Mouse (Mus musculus) forebrain, embryonic 16.5 days (tissue): ENCODE results near the gene Setd2. TPM values are rescaled to one million over a fixed set of nuclear protein-coding genes. Genes with fewer than 3 reads are reported as not detected.

Experiments used
- ATAC-seq: fragments of 200-750 bp; cut with Nextera tagmentation; 2 replicates; pipeline ENCODE4 v1.8.0; 2017; ENCODE audit warnings: mild to moderate bottlenecking, moderate library complexity
- H3K27ac ChIP-seq: fragments of 300-500 bp; sonication (generic); 2 replicates; pipeline ENCODE4 v1.5.1; 2014; ENCODE audit warnings: low read length, control low read depth
- H3K27me3 ChIP-seq: fragments of 300-500 bp; sonication (generic); replicated peaks from 2 replicates; pipeline ENCODE4 v1.6.1; 2014; ENCODE audit warnings: low read length; ENCODE audit not compliant: control insufficient read depth, insufficient read depth
- H3K36me3 ChIP-seq: fragments of 300-500 bp; sonication (generic); 2 replicates; pipeline ENCODE4 v1.6.1; 2014; ENCODE audit not compliant: control insufficient read depth, insufficient read depth
- H3K4me1 ChIP-seq: fragments of 300-500 bp; sonication (generic); replicated peaks from 2 replicates; pipeline ENCODE4 v1.6.1; 2014; ENCODE audit warnings: low read length; ENCODE audit not compliant: control insufficient read depth, insufficient read depth
- H3K4me2 ChIP-seq: fragments of 300-500 bp; sonication (generic); 2 replicates; pipeline ENCODE4 v1.6.1; 2014; ENCODE audit warnings: mild to moderate bottlenecking, low read length, control low read depth
- H3K4me3 ChIP-seq: fragments of 300-500 bp; sonication (generic); replicated peaks from 2 replicates; pipeline ENCODE4 v1.5.1; 2014; ENCODE audit warnings: mild to moderate bottlenecking, low read length, control low read depth
- H3K9ac ChIP-seq: fragments of 300-500 bp; sonication (generic); replicated peaks from 2 replicates; pipeline ENCODE4 v1.6.1; 2014; ENCODE audit warnings: low read depth, low read length, control low read depth
- H3K9me3 ChIP-seq: fragments of 300-500 bp; sonication (generic); 2 replicates; pipeline ENCODE4 v1.6.1; 2016; ENCODE audit warnings: low read length; ENCODE audit not compliant: control insufficient read depth
- WGBS: fragments of 180-500 bp; shearing (Covaris S2); extraction: QIAGEN DNeasy Blood & Tissue Kit; methylation state at CpG from one replicate; pipeline ENCODE4 v1.1.7; 2014; 5-methylcytosine and 5-hydroxymethylcytosine counted together
- polyA plus RNA-seq: library from polyadenylated mRNA; unstranded; fragments of >200 nt; fragmentation: Nextera tagmentation; extraction: Ambion mirVana; gene quantifications from 2 replicates; pipeline ENCODE4 v1.2.1, GENCODE M21; 2015

Setd2 gene
- polyA plus RNA-seq, 1 experiment from 2014 or later: 41.4 TPM

- H3K36me3 ChIP-seq: no peaks in the 10 kb centered on the region
- H3K27ac ChIP-seq: no peak overlapping the region
- 0 out of 2 replicates have a peak, but pooled peaks cover 4% of the 10 kb centered on the region for H3K4me1 ChIP-seq
- ATAC-seq: peak; percentile 36; the same call in 1 of the 2 replicates
- peak overlapping the region; percentile 56 for H3K4me2 ChIP-seq
- H3K9ac ChIP-seq: no peak overlapping the region; the same call in 1 of the 2 replicates
- H3K27me3 ChIP-seq: no peaks in the 10 kb centered on the region
- H3K9me3 ChIP-seq: no peaks in the 10 kb centered on the region
- H3K4me3 ChIP-seq: peak overlapping the region; percentile 22
- WGBS: 23% methylated on average over 30 of the region's 30 CpGs
Measured at GRCm38 (mm10) chr9:110631651-110632275, 99.4 kb downstream of the Setd2 start.

GRCm38 (mm10) chr9:110632671-110633070, 100.3 kb downstream of the Setd2 start:
- ATAC-seq: no peak
- WGBS: 87% methylated on average over 14 of the region's 15 CpGs
- Histone ChIP-seq H3K9me3 (no peaks in the 10 kb centered on the region), H3K36me3 (no peaks in the 10 kb centered on the region), H3K4me3 (no peak overlapping the region), H3K4me2 (no peak overlapping the region), H3K27ac (no peak overlapping the region), H3K27me3 (no peaks in the 10 kb centered on the region), H3K4me1 (0 out of 2 replicates have a peak, but pooled peaks cover 4% of the 10 kb centered on the region), H3K9ac (no peak overlapping the region)

GRCm38 (mm10) chr9:110633882-110634281, 101.5 kb downstream of the Setd2 start:
- Histone ChIP-seq H3K36me3 (no peaks in the 10 kb centered on the region), H3K4me2 (no peak overlapping the region), H3K27ac (no peak overlapping the region), H3K4me1 (0 out of 2 replicates have a peak, but pooled peaks cover 4% of the 10 kb centered on the region), H3K4me3 (no peak overlapping the region), H3K9me3 (no peaks in the 10 kb centered on the region), H3K9ac (no peak overlapping the region), H3K27me3 (no peaks in the 10 kb centered on the region)
- WGBS: 85% methylated on average over 17 of the region's 17 CpGs
- ATAC-seq: no peak

- no peak overlapping the region for H3K4me2 ChIP-seq
- H3K36me3 ChIP-seq: no peaks in the 10 kb centered on the region
- no peak overlapping the region for H3K9ac ChIP-seq
- H3K27me3 ChIP-seq: no peaks in the 10 kb centered on the region
- H3K27ac ChIP-seq: no peak overlapping the region
- no peak overlapping the region for H3K4me3 ChIP-seq
- peak; percentile 59 for ATAC-seq
- WGBS: 7% methylated on average over 19 of the region's 19 CpGs
- H3K4me1 ChIP-seq: 0 out of 2 replicates have a peak, but pooled peaks cover 4% of the 10 kb centered on the region
- H3K9me3 ChIP-seq: no peaks in the 10 kb centered on the region
Measured at GRCm38 (mm10) chr9:110635225-110635624, 102.8 kb downstream of the Setd2 start.

DNA sequence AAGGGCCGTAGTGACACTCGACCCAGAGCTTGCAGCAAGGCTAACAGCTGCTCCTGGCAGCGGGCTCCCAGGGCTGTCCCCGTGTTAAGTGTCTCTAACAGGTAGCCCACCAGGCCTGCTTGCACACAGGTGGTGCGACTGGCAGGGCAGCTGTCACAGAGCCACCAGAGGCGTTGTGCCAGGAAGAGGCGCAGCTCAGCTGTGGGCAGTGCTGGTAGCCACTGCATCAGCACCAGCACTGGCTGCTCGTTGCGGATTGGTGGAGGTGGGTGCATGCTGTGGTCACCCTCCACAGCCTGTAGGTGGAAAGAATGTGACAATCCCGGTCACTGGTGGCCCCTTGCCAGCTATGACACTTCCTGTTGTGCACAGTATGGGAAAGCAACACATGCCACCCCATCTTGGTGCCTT, 106.2 kb downstream of the Setd2 start:
- H3K27me3 ChIP-seq: no peaks in the 10 kb centered on the region
- no peak overlapping the region for H3K4me2 ChIP-seq
- no peaks in the 10 kb centered on the region for H3K9me3 ChIP-seq
- 85% methylated on average over 10 of the region's 10 CpGs for WGBS
- no peak overlapping the region for H3K9ac ChIP-seq
- no peaks in the 10 kb centered on the region for H3K4me1 ChIP-seq
- no peak overlapping the region for H3K27ac ChIP-seq
- no peaks in the 10 kb centered on the region for H3K36me3 ChIP-seq
- ATAC-seq: no peak
- no peak overlapping the region for H3K4me3 ChIP-seq

DNA sequence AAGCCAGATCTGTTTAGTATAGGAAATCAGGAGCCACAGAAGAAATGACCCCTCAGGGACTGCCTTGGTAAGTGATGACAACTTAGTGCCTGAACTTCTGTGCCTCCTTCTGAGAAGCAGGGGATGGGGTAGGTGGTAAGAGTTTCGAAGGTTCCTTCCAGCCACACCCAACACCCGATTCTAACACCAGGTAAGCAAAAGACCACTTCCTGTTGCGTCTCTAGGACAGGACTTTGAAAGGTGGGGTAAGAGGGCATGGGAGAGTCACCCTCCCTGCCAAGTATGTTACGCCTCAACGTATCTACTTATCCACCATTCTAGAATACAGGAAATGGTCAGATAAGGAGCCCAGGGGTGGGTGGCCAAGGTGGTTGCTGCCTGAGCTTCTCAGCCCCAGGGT, 108.6 kb downstream of the Setd2 start:
- no peak overlapping the region for H3K9ac ChIP-seq
- no peaks in the 10 kb centered on the region for H3K9me3 ChIP-seq
- no peaks in the 10 kb centered on the region for H3K27me3 ChIP-seq
- no peaks in the 10 kb centered on the region for H3K4me1 ChIP-seq
- no peak overlapping the region for H3K27ac ChIP-seq
- H3K36me3 ChIP-seq: no peaks in the 10 kb centered on the region
- ATAC-seq: no peak
- WGBS: 92% methylated on average over 5 of the region's 5 CpGs
- H3K4me3 ChIP-seq: no peak overlapping the region
- no peak overlapping the region for H3K4me2 ChIP-seq

- WGBS: 66% methylated on average over 5 of the region's 5 CpGs
Measured at GRCm38 (mm10) chr9:110642812-110643524, 110.6 kb downstream of the Setd2 start.

GRCm38 (mm10) chr9:110643787-110644186, 111.4 kb downstream of the Setd2 start:
- H3K27me3 ChIP-seq: no peaks in the 10 kb centered on the region
- no peaks in the 10 kb centered on the region for H3K9me3 ChIP-seq
- H3K27ac ChIP-seq: no peak overlapping the region
- no peak overlapping the region for H3K9ac ChIP-seq
- no peak overlapping the region for H3K4me3 ChIP-seq
- no peaks in the 10 kb centered on the region for H3K4me1 ChIP-seq
- ATAC-seq: no peak
- WGBS: 72% methylated on average over 9 of the region's 9 CpGs
- H3K4me2 ChIP-seq: no peak overlapping the region
- no peaks in the 10 kb centered on the region for H3K36me3 ChIP-seq

More at GRCm38 (mm10) chr9:110642812-110643524, 110.6 kb downstream of the Setd2 start:
- H3K4me1 ChIP-seq: no peaks in the 10 kb centered on the region
- no peak overlapping the region for H3K4me3 ChIP-seq
- H3K27ac ChIP-seq: no peak overlapping the region
- no peaks in the 10 kb centered on the region for H3K27me3 ChIP-seq
- no peak overlapping the region for H3K4me2 ChIP-seq
- H3K9ac ChIP-seq: no peak overlapping the region
- H3K36me3 ChIP-seq: no peaks in the 10 kb centered on the region
- no peak for ATAC-seq
- no peaks in the 10 kb centered on the region for H3K9me3 ChIP-seq

- no peaks in the 10 kb centered on the region for H3K27me3 ChIP-seq
- 84% methylated on average over 10 of the region's 10 CpGs for WGBS
- ATAC-seq: no peak
Measured at GRCm38 (mm10) chr9:110644295-110644694, 111.9 kb downstream of the Setd2 start.

More at GRCm38 (mm10) chr9:110644295-110644694, 111.9 kb downstream of the Setd2 start:
- Histone ChIP-seq H3K9ac (no peak overlapping the region), H3K4me3 (no peak overlapping the region), H3K4me1 (peaks cover 2% of the 10 kb centered on the region; the same call in 1 of the 2 replicates), H3K27ac (no peak overlapping the region), H3K4me2 (no peak overlapping the region), H3K36me3 (no peaks in the 10 kb centered on the region), H3K9me3 (no peaks in the 10 kb centered on the region)
